Mouse (Mus musculus): Measurements from ENCODE around the gene Kcnn4.

Kcnn4 gene

DNA sequence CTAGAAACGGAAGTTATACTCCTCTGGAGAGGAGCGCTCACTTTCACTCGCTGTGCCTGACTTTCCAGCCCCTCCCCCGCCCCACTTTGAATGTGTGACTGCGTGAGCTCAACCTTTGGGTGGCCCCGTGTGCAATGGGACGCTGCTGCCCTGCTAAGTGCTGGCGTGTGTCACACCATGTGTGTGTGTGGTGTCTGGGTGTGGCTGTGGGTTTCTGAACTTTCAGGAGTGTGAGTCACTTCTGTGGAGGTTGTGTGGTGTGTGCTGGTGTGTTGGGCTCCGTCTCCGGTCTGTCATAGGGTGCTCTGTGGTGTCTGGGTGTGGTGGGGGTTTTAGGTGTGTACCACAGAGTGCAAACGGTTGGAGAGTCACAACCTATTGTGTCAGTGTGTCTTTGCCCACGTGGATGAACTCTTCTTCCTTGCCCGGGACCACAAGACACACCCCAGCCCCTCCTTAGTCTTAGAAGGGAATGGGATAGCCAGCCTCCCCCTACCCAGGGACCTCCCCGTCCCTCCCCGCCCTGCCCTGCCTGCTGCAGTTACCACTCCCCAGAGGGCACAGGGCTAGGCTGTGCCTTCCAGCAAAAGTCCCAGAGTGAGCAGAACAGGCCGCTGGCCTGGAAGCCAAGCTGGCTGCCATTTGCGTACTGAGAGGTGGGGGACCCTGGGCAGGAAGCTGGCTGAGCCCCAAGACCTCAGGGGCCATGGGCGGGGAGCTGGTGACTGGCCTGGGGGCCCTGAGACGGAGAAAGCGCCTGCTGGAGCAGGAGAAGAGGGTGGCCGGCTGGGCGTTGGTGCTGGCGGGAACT lies at the start of gene Kcnn4:
Gene Kcnn4, plus strand, starts transcription at position 533 of the 811 bp plus-strand sequence.
- no peak for DNase-seq (ENCODE audit: low spot score in 2 of 2)

DNA sequence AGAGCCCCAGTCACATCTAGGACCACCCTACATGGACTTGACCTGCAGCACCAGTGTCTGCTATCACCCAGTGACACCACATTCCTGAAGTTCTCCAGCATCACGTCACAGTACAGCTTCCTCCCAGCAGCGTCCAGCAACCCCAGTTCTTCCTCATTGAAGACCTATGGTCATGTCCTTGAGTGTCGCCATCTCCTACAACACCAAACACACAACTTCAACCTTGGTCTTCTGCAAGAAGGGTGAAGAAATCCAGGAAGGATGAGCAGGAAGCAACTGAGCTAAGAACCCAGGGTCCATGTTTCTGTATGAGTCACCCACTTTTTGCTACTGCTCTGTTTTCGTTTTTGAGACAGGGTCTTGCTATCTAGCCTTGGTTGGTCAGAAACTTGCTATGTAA lies 47.5 kb upstream of the Kcnn4 start:
- no peak for DNase-seq (ENCODE audit: low spot score in 2 of 2)

DNA sequence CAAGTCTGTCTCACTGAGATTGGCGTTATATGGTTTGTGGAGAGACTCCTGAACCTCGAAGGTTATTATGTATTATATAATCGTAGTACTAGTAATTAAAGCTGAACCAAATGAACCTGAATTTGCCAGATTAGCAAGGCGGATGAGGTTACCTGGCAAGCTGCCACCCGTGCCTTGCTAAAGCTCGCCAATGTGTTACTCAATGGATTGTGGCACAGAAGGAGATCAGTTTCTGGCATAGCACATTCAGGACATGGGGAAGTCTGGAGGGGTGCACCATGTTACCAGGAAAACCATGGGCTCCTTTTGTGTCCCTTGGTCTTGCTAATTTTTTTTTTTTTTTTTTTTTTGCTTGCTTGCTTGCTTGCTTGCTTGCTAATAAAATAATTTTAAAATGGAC lies 44.9 kb upstream of the Kcnn4 start:
- no peak for DNase-seq (ENCODE audit: low spot score in 2 of 2)

DNA sequence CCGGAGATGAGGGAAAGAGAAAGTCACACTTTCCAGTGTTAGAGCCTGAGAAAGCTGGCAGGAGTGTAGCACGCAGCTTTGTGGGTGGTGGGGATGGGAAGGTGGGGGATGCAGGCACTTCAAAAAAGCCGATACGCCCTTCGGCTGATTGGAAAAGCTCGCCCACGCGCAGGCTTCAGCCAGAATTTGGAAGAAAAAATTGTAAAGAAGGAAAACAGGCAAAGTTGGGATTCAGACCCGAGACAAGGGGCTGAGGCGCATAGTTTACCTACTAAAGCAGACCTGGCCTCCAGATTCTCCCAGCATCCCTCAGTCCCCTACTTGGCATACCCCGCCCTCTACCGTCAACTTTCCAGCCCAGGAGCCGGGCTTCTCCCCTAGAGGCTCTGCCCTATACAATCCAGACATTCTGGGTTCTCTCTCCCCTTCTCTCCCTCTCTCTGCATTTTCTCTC lies 44.4 kb upstream of the Kcnn4 start:
- peak; percentile 40 to 71 for DNase-seq (ENCODE audit: low spot score in 2 of 2)

DNA sequence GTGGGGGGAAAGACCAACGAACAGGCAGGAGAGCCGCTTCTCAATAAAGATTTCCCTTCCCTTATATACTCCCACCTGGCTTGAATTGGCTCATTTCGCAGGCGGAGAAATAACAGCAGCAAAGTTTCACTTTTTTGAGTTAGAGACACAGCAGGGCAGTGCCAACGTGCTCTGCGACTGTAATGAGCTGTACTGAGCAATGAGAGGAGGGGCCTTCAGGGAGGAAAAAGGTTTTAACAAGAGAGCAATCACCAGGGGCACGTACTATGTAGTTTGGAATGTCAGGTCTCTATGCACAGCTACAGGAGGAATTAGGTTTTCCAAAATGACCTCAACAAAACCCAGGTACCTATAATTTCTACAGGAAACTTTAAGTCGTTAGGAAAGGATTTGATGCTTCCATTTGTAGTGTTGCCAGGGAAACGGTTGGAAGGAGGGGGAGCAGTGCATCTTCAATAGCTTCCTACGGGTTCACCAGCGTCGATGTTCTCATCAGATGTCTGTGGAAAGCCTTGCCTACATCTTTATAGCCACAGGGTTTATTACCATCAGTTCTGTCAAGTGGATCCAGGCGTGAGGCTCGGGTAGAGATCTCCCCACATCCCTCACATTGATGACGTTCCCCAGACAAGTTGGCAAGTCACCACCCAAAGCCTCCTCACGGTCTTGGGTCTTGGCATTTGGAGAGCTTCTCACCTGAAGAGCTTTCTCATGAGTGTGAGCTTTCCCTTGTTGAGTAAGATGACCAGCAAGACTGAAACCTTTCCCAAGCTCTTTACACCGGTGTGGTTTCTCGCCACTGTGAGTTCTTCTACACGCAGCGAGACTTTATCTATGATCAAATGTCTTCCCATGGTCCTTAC lies 43.6 kb upstream of the Kcnn4 start:
- DNase-seq (ENCODE audit: low spot score in 2 of 2), result no peak

DNA sequence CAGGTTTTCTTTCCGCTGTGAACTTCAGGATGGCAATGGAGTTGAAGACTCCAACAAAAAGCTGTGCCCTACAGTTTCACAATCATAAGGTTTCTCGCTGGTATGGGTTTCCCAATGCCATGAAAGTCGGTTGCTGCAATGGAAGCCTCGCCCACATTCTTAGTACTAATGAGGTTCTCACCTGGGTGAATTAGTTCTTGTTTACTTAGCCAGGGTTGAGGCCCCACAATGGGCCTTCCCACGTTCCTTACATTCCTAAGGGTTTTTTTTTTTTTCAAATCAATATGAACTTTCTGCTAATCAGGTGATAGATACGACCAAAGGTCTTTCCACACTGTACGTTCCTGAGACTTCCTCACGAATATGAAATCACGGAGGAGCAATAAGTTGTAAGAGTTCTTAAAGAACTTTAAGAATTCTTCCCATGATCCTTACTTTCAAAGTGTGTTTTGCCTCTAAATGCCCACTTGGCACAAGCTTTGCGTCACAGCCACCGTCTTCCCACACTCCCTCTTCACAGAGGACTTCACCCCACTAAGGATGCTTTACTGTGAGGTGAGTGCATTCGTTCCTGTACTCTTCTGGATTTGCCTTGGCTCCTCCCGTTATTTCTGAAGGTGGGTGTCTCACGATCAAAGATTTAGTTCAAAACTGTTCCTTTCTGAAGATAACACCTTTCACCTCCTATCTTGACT lies 42.6 kb upstream of the Kcnn4 start:
- no peak for DNase-seq (ENCODE audit: low spot score in 2 of 2)

DNA sequence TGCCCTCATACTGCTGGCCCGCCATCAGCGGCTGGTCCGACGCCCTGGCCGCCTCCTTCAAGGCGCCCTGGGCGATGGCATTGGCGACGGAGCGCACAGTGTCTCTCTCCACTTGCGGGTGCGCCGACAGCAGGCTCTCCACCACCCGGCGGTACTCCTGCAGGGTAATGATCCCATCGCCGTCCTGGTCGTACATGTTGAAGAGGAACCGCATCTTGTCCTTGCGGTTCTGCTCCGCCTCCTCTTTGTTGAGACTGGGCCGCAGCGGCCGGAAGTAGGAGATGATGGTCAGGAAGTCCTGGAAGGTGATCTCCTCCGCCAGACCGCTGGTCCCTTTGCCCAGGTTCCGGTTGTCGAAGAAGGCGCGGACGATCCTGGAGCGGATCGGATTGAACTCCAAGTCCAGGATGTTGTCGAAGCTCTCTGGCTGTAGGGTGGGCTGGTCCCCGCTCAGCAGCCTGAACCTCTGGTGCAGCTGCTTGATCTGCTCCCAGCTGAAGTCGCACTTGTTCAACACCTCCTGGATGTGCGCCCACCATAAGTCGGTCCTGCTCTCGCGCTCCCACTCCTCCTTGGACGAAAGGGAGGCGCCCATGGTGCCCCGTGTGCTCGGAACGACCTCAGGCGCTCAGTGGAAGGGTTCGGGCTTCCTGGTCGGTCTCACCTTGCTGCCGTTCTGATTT lies 36.6 kb upstream of the Kcnn4 start, which contains the start of gene Tescl:
Gene Tescl, minus strand, starts transcription at position 633 of the 683 bp plus-strand sequence.
- no peak for DNase-seq (ENCODE audit: low spot score in 2 of 2)

DNA sequence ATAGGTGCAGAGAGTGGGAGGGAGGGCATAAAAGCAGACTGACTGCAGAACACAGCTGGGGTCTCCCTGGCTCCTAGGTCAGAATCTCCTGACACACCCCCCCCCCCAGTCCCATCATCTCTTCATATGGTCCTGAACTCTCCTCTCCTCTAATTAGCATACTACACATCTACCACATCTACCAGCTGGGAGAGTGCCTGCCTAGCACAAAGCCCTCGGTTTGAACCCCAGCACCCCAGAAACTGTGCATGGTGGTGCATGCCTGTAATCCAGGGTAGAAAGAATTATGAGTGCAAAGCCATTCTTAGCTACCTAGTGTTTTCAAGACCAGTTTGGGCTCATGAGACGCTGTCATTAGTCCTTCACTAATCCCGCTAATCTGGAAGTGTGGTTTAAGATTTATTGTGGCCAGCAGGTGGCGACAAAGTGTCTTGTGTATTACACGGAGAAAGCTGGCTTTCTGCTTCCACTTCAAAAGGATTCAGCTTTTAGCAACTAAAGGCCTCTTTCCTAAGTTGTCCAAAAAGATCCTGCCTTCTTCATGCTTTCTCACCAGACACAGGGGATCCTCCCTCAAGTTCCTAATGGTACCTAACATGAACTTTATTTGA lies 34.3 kb upstream of the Kcnn4 start:
- peak in 1 of 2 experiments; percentile 87 for DNase-seq (ENCODE audit: low spot score in 2 of 2)

DNA sequence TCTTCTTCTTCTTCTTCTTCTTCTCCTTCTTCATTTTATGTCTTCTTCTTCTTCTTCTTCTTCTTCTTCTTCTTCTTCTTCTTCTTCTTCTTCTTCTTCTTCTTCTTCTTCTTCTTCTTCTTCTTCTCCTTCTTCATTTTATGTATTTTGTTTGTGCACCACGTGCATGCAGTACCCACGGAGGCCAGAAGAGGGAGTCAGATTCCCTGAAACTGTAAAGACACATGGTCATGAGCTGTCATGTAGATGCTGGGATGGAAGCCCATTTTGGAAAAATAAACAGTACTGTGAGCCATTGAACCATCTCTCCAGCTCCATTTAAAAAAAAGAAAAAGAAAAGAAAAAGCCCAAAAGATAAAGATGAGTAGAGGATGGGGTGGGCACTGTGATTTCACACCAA lies 31.8 kb upstream of the Kcnn4 start:
- DNase-seq (ENCODE audit: low spot score in 2 of 2), result no peak

DNA sequence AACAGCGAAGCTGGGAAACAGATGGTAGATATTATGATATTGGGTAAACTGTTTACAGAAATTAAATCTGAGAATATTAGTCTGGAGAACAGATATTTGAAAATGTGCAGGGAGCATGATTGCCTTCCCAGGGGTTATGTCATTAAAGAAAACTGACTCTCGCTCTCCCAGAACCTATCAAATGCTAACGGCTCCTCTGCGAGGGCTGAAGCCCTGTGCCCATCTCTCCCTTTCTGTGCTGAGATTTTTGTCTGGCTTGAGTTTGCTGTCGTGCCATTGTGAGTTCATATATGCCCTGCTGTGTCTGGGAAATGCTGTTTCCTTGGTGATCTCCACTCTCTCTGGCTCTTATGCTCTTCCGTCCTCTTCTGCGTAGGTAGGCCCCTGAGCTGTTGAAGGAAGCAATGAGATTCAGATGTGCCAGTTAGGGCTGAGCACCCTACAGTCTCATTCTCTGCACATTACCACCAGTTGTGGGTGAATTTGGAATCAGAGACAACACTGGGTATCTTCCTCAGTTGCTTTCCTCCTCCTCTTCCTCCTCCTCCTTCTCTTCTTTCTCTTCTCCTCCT lies 26.3 kb upstream of the Kcnn4 start:
- DNase-seq (ENCODE audit: low spot score in 2 of 2), result peak in 1 of 2 experiments; percentile 18

DNA sequence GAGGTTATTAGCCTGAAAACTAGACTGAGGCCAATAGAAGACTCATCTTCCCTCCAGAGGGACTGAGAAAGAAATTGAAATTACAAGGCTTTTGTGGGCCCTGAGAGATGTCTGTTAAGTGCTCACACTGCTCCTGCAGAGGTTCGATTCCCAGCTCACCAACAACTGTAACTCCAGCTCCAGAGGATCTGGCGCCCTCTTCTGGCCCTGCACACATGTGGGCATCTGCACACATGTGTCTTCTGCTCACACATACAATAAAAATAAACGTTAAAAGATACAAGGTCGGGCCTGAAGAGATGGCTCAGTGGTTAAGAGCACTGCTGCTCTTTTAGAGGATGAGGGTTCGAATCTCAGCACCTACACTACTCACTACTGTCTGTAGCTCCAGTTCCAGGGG lies 23.6 kb upstream of the Kcnn4 start:
- DNase-seq (ENCODE audit: low spot score in 2 of 2), result no peak

DNA sequence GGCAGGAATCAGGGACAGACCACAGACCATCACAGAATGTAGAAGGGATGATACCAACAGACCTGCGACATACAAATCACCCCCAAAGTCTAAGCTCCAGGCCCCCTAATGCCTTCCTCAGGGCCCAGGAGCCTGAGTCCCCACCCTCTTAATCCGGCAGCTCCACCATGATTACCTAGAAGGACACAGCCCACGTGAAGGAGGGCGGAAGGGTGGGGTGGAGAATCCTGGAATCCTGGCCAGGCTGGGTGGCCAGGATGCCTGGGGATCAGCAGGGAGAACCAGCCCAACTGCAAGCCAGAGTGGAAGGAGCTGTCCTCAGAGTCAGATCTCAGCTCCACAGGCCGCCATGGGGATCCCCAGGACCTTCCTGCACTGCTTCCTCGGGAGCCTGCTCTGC lies 21.2 kb upstream of the Kcnn4 start, which contains the start of gene Lypd5:
Gene Lypd5, plus strand, starts transcription at position 301 of the 400 bp plus-strand sequence.
- DNase-seq (ENCODE audit: low spot score in 2 of 2), result no peak

DNA sequence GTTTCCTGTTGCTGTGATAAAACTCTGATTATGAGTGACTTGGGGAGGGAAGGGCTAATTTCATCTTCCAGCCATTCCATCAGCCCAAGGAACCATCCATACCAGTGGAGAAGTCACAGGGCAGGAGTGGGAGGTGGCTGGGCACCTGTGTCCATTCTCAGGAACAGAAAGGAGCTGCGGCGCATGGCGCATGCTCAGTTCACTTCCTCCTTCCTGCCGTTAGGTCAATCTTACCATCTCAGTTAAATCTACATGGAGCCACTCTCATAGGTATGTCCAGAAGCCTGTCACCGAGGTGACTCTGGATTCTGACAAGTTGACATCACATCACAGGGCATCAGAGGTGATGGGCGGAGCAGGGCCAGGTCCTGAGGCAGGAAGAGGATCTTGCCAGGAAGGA lies 14.4 kb upstream of the Kcnn4 start:
- no peak for DNase-seq (ENCODE audit: low spot score in 2 of 2)

DNA sequence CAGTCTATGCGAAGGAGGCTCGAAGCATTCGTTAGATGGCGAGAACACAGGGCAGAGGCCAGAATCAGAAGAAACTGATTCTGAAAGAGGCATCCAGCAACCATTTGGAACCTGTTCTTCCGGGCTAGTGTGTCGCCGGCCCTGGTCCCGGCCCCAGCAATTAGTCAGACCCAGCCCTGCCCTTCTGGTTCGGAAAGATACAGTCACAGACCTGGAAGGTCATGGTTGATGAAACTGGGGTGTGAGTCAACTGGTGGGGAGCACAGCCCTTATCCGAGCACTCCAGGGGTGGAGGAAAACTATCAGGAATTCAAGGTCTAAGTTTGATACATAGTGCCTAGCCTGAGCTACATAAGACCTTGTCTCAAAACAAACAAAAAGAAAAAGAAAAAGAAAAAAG lies 14.0 kb upstream of the Kcnn4 start:
- no peak for DNase-seq (ENCODE audit: low spot score in 2 of 2)

DNA sequence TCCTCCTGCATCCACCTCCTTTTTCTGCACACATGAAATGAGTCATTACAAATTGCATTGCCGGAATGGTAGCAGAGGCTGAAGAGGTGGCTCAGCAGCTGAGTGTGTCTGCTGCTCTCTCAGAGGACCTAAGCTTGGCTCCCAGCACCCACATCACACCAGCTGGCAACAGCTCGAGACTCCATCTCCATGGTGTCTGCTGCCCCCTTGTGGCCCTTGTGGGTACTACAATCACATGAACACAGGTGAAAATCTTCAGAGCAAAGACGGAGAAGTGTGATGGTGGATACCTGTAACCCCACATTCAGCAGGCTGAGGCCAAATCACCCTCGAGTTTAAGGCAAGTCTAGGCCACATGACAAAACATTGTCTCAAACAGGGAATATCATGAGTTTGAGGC lies 12.2 kb upstream of the Kcnn4 start:
- DNase-seq (ENCODE audit: low spot score in 2 of 2), result no peak

DNA sequence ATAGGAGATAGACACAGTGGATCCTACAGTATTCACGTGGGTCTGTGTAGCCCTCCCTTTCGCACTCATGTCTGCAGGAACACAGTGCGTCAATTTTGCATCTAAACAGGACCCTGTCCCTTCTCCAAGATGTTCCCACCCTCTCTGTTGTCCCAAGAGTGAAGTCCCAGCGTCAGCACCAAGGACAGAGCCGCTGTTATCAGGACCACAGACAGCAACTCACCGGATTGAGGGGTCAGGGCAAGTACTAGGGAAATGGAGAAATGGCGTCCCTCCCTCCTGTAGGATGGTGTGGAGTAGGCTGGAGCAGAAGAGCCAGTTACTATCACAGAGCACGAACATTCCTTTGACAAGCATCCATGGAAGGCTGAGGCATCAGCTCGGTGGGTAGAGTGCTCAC lies 10.8 kb upstream of the Kcnn4 start:
- no peak for DNase-seq (ENCODE audit: low spot score in 2 of 2)

DNA sequence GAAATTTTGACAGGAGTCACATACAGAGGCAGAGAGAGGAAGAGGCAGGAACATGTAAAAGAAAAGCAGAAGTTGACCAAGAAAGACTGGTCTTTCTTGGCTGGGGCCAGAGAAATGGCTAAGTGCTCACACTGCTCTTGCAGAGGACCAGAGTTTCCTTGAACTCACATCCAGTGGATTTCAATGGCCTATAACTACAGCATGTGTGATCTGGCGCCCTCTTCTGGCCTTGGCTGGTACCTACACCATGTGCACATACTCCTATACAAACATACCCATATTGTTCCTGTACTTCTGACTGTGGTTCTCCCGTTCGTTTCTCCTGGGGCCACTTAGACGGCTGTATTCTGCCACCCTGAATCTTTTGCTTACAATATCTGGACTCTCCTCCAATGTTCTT lies 9.1 kb upstream of the Kcnn4 start:
- DNase-seq (ENCODE audit: low spot score in 2 of 2), result no peak

DNA sequence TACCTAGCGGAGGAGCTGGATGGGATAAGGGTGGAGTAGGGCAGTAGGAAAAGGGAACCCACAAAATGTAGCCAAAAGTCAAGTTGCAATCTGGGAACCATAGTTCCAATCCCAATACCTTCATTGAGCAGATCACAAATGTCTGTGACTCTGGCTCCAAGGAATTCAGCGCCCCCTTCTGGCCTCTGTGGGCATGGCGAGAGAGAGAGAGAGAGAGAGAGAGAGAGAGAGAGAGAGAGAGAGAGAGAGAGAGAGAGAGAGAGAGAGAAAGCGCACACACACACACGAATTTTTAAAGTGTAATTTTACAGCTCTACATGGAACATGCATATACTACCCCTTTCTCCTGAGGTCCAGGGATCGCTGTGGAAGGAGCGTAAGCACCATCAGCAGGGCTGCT lies 6.8 kb upstream of the Kcnn4 start:
- DNase-seq (ENCODE audit: low spot score in 2 of 2), result peak in 1 of 2 experiments; percentile 45

DNA sequence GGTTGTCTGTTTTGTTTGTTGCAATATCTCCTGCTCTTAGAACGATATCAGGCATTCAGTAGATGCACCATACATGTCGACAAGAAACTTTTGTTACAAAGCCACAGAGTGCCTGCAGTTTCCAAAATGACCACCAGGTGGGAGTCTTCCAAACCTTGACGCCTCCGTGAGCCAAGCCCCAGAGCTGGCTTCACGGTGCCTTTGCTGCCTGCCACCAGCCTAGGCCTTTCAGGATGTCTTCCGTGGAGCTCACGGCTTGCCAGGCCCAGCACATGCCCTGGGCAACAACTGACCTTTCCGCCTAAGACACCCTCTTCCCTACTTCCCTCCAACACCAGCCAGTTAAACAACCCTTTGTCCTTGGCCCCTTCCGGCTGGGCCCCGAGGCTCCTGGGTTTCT lies 5.2 kb upstream of the Kcnn4 start:
- DNase-seq (ENCODE audit: low spot score in 2 of 2), result peak in 1 of 2 experiments; percentile 90

DNA sequence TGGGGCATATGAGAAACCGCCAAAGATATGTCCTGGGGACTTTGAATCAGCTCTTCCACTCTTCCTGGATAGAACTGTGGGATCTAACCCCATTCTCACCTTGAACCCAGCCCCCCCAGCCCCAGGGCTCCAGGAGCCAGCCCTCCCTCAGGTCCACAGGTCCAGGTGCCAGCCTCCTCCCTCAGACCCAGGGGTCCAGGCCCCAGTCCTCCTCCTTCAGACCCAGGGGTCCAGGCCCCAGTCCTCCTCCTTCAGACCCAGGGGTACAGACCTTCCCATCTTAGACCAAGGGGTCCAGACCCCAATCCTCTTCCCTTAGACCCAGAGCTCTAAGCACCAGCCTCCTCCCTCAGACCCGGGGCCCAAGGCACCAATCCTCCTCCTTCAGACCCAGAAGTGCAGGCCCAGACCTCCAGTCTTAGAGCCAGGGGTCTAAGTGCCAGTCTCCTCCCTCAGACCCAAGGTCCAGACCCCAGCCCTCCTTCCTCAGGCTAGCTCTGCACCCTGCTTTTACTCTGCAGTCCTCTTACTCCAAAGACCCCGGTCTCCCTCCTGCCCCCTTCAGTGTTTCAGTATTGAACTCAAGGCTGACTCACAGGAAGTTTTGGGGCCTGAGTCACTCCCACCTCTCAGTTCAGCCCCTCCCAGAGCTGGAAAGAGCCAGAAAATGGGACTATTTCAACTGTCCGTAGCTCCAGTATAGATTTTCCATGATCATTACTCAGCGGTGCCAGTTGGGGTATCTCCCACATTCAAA lies 4.6 kb upstream of the Kcnn4 start:
- DNase-seq (ENCODE audit: low spot score in 2 of 2), result no peak
